Comparison of ENCODE assay signal across 21 mouse cellular contexts in the genomic region with DNA sequence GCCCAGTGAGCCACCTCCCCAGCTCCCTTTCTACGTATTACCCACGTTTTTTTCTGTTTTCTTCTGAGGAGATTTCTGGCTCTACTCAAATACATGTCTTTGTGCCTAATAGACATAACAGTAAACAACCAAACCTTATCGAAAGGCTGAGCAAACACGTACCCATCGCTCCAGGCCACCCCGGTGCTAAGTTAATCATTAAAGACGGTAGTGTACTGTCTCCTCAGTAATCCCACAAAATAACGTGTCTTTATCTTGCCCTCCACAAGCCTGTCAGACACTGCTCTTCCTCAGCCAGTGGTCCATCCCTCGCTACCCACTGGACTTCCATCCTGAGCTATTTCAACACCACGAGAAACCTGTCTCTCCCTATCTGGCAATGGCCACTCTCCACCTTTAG. TPM values are rescaled to one million over a fixed set of nuclear protein-coding genes. Genes with fewer than 3 reads are reported as not detected.
A peak's percentile ranks its signal among the peaks of the same experiment; 100 is the strongest.
DNase-seq lines count a peak whose midpoint lies in the region; ATAC-seq and TF ChIP-seq lines count a peak whose summit lies in the region.
"Had no signal": no experiment of that assay in that cellular context is flagged by ENCODE, and none has a peak within 500 bp of the region (broad histone marks: within the 10 kb centered on the region; RNA-seq: fewer than 3 reads in every experiment).

No protein-coding gene starts in this region.

- no peaks in the 10 kb centered on the region for H3K36me3 ChIP-seq in liver, adult 2 months (ENCODE audit: control insufficient read depth, insufficient read depth, low read length)
- H3K36me3 ChIP-seq in intestine, postnatal 0 days (ENCODE audit: control insufficient read depth, insufficient read depth) = peaks cover 7% of the 10 kb centered on the region; the same call in 1 of the 2 replicates
- no peaks in the 10 kb centered on the region for H3K36me3 ChIP-seq in liver, embryonic 13.5 days
- no peaks in the 10 kb centered on the region for H3K36me3 ChIP-seq in hindbrain, embryonic 16.5 days (ENCODE audit: control insufficient read depth, insufficient read depth, low read length)
- H3K36me3 ChIP-seq: embryonic facial prominence, embryonic 13.5 days; hindbrain, embryonic 10.5 days; midbrain, embryonic 15.5 days; neural tube, embryonic 15.5 days had no signal

- no peaks in the 10 kb centered on the region for H3K27me3 ChIP-seq in liver, adult 2 months (ENCODE audit: control insufficient read depth, insufficient read depth, low read length)
- no peaks in the 10 kb centered on the region for H3K27me3 ChIP-seq in intestine, postnatal 0 days (replicated peaks; ENCODE audit: control insufficient read depth, insufficient read depth, low read length)
- no peaks in the 10 kb centered on the region for H3K27me3 ChIP-seq in liver, embryonic 13.5 days
- H3K27me3 ChIP-seq in hindbrain, embryonic 16.5 days (replicated peaks; ENCODE audit: control insufficient read depth, insufficient read depth, low read length) = no peaks in the 10 kb centered on the region
- H3K27me3 ChIP-seq: embryonic facial prominence, embryonic 13.5 days; midbrain, embryonic 15.5 days; neural tube, embryonic 15.5 days had no signal

- no peak for TF ChIP-seq POLR2A in liver, adult 2 months (IDR thresholded peaks at IDR 0.05; ENCODE audit: extremely low read depth, insufficient read depth, low read length)

- peak overlapping the region; percentile 83 for H3K27ac ChIP-seq in liver, adult 2 months (replicated peaks; ENCODE audit: insufficient read depth, low read depth, low read length)
- H3K27ac ChIP-seq in intestine, postnatal 0 days (ENCODE audit: low read depth, low read length) = peak overlapping the region; percentile 85
- peak overlapping the region; percentile 44 for H3K27ac ChIP-seq in liver, embryonic 13.5 days
- H3K27ac ChIP-seq in hindbrain, embryonic 16.5 days (ENCODE audit: low read depth, low read length) = no peak overlapping the region
- H3K27ac ChIP-seq: embryonic facial prominence, embryonic 13.5 days; hindbrain, embryonic 10.5 days; midbrain, embryonic 15.5 days; neural tube, embryonic 15.5 days had no signal

- no peaks in the 10 kb centered on the region for H3K79me2 ChIP-seq in liver, adult 2 months (ENCODE audit: control insufficient read depth, insufficient read depth, low read length)

- WGBS in liver, adult 2 months = 19% methylated on average over 10 of the region's 10 CpGs
- WGBS in intestine, postnatal 0 days = 35% methylated on average over 10 of the region's 10 CpGs
- 59% methylated on average over 10 of the region's 10 CpGs for WGBS in liver, embryonic 13.5 days (ENCODE audit: insufficient replicate concordance)
- WGBS in hindbrain, embryonic 16.5 days = 72% methylated on average over 10 of the region's 10 CpGs

- no peak overlapping the region for H3K9ac ChIP-seq in liver, adult 2 months (ENCODE audit: low read depth, low read length)
- H3K9ac ChIP-seq in intestine, postnatal 0 days (ENCODE audit: low read depth, low read length) = no peak overlapping the region
- no peak overlapping the region for H3K9ac ChIP-seq in liver, embryonic 13.5 days
- H3K9ac ChIP-seq in hindbrain, embryonic 16.5 days (ENCODE audit: low read depth, low read length) = no peak overlapping the region
- H3K9ac ChIP-seq: embryonic facial prominence, embryonic 13.5 days; midbrain, embryonic 15.5 days; neural tube, embryonic 15.5 days had no signal

- H3K9me3 ChIP-seq in intestine, postnatal 0 days (ENCODE audit: control insufficient read depth) = no peaks in the 10 kb centered on the region
- no peaks in the 10 kb centered on the region for H3K9me3 ChIP-seq in liver, embryonic 13.5 days (replicated peaks)
- no peaks in the 10 kb centered on the region for H3K9me3 ChIP-seq in hindbrain, embryonic 16.5 days (ENCODE audit: control insufficient read depth, low read length)
- H3K9me3 ChIP-seq: embryonic facial prominence, embryonic 13.5 days; hindbrain, embryonic 10.5 days; midbrain, embryonic 15.5 days; neural tube, embryonic 15.5 days had no signal

- peak; percentile 86 for DNase-seq in liver, adult 2 months (ENCODE audit: extremely low read depth, low read depth, low spot score)
- no peak for DNase-seq in liver
- DNase-seq in liver, embryonic 13.5 days = no peak
- DNase-seq in yolk sac, embryonic 10.5 days (ENCODE audit: low spot score) = peak; percentile 74
- no peak for DNase-seq in urinary bladder, postnatal 25 days (ENCODE audit: low spot score)
- DNase-seq: adrenal gland, postnatal 10 days; cerebellum, adult 11 months; cerebellum, postnatal 14 days; lung, adult 18-20 months; lung, postnatal 14 days; thymus, postnatal 14 days had no signal

- H3K4me3 ChIP-seq in liver, adult 2 months (ENCODE audit: insufficient read depth, low read depth, low read length) = no peak overlapping the region
- H3K4me3 ChIP-seq in intestine, postnatal 0 days (ENCODE audit: low read depth, low read length) = no peak overlapping the region
- H3K4me3 ChIP-seq in liver, embryonic 13.5 days (replicated peaks) = no peak overlapping the region
- H3K4me3 ChIP-seq in hindbrain, embryonic 16.5 days (ENCODE audit: low read length) = no peak overlapping the region
- H3K4me3 ChIP-seq: embryonic facial prominence, embryonic 13.5 days; hindbrain, embryonic 10.5 days; megakaryocyte, embryonic 14.5 days; midbrain, embryonic 15.5 days; myocyte; neural tube, embryonic 15.5 days had no signal

- TF ChIP-seq CTCF in liver, adult 2 months (IDR thresholded peaks at IDR 0.05; ENCODE audit: low read depth, low read length) = no peak
- no peak for TF ChIP-seq CTCF in intestine, postnatal 0 days (IDR thresholded peaks at IDR 0.05; ENCODE audit: low read depth)

- peak; percentile 23; the same call in 1 of the 2 replicates for ATAC-seq in intestine, postnatal 0 days
- ATAC-seq in liver, embryonic 13.5 days (ENCODE audit: low read depth) = no peak
- no peak for ATAC-seq in hindbrain, embryonic 16.5 days
- ATAC-seq: activated CD4-positive, CD25-positive, alpha-beta regulatory T cell, adult 4 months; forebrain, embryonic 16.5 days; midbrain, embryonic 15.5 days had no signal

- peak overlapping the region; percentile 4 for H3K4me2 ChIP-seq in intestine, postnatal 0 days (replicated peaks; ENCODE audit: low read depth)
- H3K4me2 ChIP-seq in liver, embryonic 13.5 days = no peak overlapping the region
- H3K4me2 ChIP-seq in hindbrain, embryonic 16.5 days (ENCODE audit: low read length) = no peak overlapping the region
- H3K4me2 ChIP-seq: embryonic facial prominence, embryonic 13.5 days; midbrain, embryonic 15.5 days; neural tube, embryonic 15.5 days had no signal

- H3K4me1 ChIP-seq in liver, adult 2 months (ENCODE audit: control insufficient read depth, insufficient read depth, low read length) = peaks cover 19% of the 10 kb centered on the region
- H3K4me1 ChIP-seq in intestine, postnatal 0 days (replicated peaks; ENCODE audit: control insufficient read depth, insufficient read depth, low read length) = peaks cover 16% of the 10 kb centered on the region; the same call in 1 of the 2 replicates
- peaks cover 50% of the 10 kb centered on the region for H3K4me1 ChIP-seq in liver, embryonic 13.5 days (replicated peaks)
- no peaks in the 10 kb centered on the region for H3K4me1 ChIP-seq in hindbrain, embryonic 16.5 days (ENCODE audit: control insufficient read depth, insufficient read depth, low read depth, low read length)
- H3K4me1 ChIP-seq: embryonic facial prominence, embryonic 13.5 days; midbrain, embryonic 15.5 days; neural tube, embryonic 15.5 days had no signal

RNA-seq across cellular contexts. Expression of a gene that starts 21.2 kb away (rescaled TPM):
- 16.4 and 23.1 TPM in 2 replicates for total RNA-seq in liver, adult 2 months (2014; rRNA removed)
- polyA plus RNA-seq in liver, adult 2 months (2012; rRNA removed) = 108 and 116 TPM in 2 replicates
- 35.5 and 36.4 TPM in 2 replicates for polyA plus RNA-seq in intestine, postnatal 0 days (2015; fragmentation: Nextera tagmentation; extraction: Ambion mirVana)
- 21.4 and 22.3 TPM in 2 replicates for polyA plus RNA-seq in liver, embryonic 13.5 days (2015; fragmentation: Nextera tagmentation; extraction: Ambion mirVana)
- 58.5 and 59.9 TPM in 2 replicates for polyA plus RNA-seq in hindbrain, embryonic 16.5 days (2015; fragmentation: Nextera tagmentation; extraction: Ambion mirVana)

RNA-seq across cellular contexts. Expression of a gene that starts 35.8 kb away (rescaled TPM):
- total RNA-seq in liver, adult 2 months (2014; rRNA removed) = 2.2 and 2.3 TPM in 2 replicates
- 2.6 and 4.1 TPM in 2 replicates for polyA plus RNA-seq in liver, adult 2 months (2012; rRNA removed)
- polyA plus RNA-seq in intestine, postnatal 0 days (2015; fragmentation: Nextera tagmentation; extraction: Ambion mirVana) = 188 TPM in 2 replicates
- polyA plus RNA-seq in liver, embryonic 13.5 days (2015; fragmentation: Nextera tagmentation; extraction: Ambion mirVana) = 8.6 and 10.3 TPM in 2 replicates
- 4.9 and 5.9 TPM in 2 replicates for polyA plus RNA-seq in hindbrain, embryonic 16.5 days (2015; fragmentation: Nextera tagmentation; extraction: Ambion mirVana)

RNA-seq across cellular contexts. Expression of a gene that starts 44.9 kb away (rescaled TPM):
- 77.8 and 85.8 TPM in 2 replicates for total RNA-seq in liver, adult 2 months (2014; rRNA removed)
- polyA plus RNA-seq in liver, adult 2 months (2012; rRNA removed) = 876 and 1,262 TPM in 2 replicates
- 300 and 317 TPM in 2 replicates for polyA plus RNA-seq in intestine, postnatal 0 days (2015; fragmentation: Nextera tagmentation; extraction: Ambion mirVana)
- polyA plus RNA-seq in liver, embryonic 13.5 days (2015; fragmentation: Nextera tagmentation; extraction: Ambion mirVana) = 244 and 265 TPM in 2 replicates
- 218 and 228 TPM in 2 replicates for polyA plus RNA-seq in hindbrain, embryonic 16.5 days (2015; fragmentation: Nextera tagmentation; extraction: Ambion mirVana)

RNA-seq across cellular contexts. Expression of a gene that starts 49.6 kb away (rescaled TPM):
- total RNA-seq in liver, adult 2 months (2014; rRNA removed) = 9.0 and 12.4 TPM in 2 replicates
- 44.0 and 52.6 TPM in 2 replicates for polyA plus RNA-seq in liver, adult 2 months (2012; rRNA removed)
- 49.4 and 53.7 TPM in 2 replicates for polyA plus RNA-seq in intestine, postnatal 0 days (2015; fragmentation: Nextera tagmentation; extraction: Ambion mirVana)
- 19.8 and 23.2 TPM in 2 replicates for polyA plus RNA-seq in liver, embryonic 13.5 days (2015; fragmentation: Nextera tagmentation; extraction: Ambion mirVana)
- polyA plus RNA-seq in hindbrain, embryonic 16.5 days (2015; fragmentation: Nextera tagmentation; extraction: Ambion mirVana) = 45.1 and 56.1 TPM in 2 replicates

Comparison
In these comparisons a context has a peak if more than half of its experiments do, and no peak if none do; other contexts are left out.
1. DNase-seq: peak in liver, adult 2 months (single experiment) and yolk sac, embryonic 10.5 days (single experiment); none in liver (single experiment), liver, embryonic 13.5 days (single experiment) and urinary bladder, postnatal 25 days (single experiment).
2. RNA of a gene that starts 35.8 kb away (polyA plus RNA-seq): 188 TPM in intestine, postnatal 0 days; 8.6 to 10.3 TPM in liver, embryonic 13.5 days, 4.9 to 5.9 TPM in hindbrain, embryonic 16.5 days and 2.6 to 4.1 TPM in liver, adult 2 months; every median in the first group is over 10 times any median in the second.